Mouse (Mus musculus) lung, adult 2 months (tissue): ENCODE measurements at regions not wholly inside any gene's neighbourhood (a gene's known extent, or its start where the extent isn't known, plus 50 kb on each side); places are given as distances from the start of the nearest gene placed in this dataset.
A peak's percentile ranks its signal among the peaks of the same experiment; 100 is the strongest.

Experiments
- DNase-seq: peaks from one replicate; pipeline ENCODE4 v3.0.0; 2022
- H3K4me1 ChIP-seq: fragments of 200-500 bp; 2 replicates; pipeline ENCODE4 v1.6.1; 2011; ENCODE audit warnings: low read length; ENCODE audit not compliant: control insufficient read depth, insufficient read depth
- H3K4me3 ChIP-seq: fragments of 200-500 bp; replicated peaks from 2 replicates; pipeline ENCODE3; 2011; ENCODE audit warnings: low read depth, mild to moderate bottlenecking, control low read depth, low read length; ENCODE audit errors: extremely low read depth
- CTCF ChIP-seq: fragments of 200-500 bp; IDR thresholded peaks from 2 replicates; pipeline ENCODE4 v1.5.1; 2011; ENCODE audit warnings: mild to moderate bottlenecking, low read length, control low read depth; ENCODE audit not compliant: insufficient read depth
- POLR2A ChIP-seq: fragments of 200-500 bp; IDR thresholded peaks from 2 replicates; pipeline ENCODE4 v1.6.1; 2011; ENCODE audit warnings: low read depth, mild to moderate bottlenecking, control low read depth, low read length, borderline replicate concordance; ENCODE audit errors: extremely low read depth
- WGBS: fragments of 180-500 bp; shearing (Covaris S2); methylation state at CpG from one replicate; pipeline ENCODE4 v1.1.7; 2018; 5-methylcytosine and 5-hydroxymethylcytosine counted together

DNA sequence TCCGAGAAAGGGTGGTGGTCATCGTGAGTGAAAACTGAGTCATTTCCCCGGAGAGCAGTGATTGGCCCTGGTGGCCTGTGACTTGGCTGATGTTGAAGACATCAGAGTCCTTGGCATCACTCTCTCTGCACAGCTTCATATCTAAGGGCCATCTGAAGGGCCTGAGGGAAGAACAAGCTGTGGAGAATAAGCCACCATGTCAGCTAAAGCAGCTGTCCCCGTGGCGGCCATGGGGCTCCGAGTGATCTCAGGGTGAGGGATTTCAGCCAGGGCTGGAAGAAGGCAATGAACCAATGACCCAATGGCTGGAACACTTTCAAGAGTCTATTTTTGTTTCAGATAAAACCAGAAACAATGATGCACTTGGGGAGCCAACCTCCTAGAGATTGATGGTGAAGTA lies 62.2 kb downstream of the Ttc32 start:
- TF ChIP-seq POLR2A (no peak), CTCF (no peak)
- Histone ChIP-seq H3K4me3 (no peak overlapping the region), H3K4me1 (no peaks in the 10 kb centered on the region)
- WGBS: 75% methylated on average over 6 of the region's 6 CpGs
- DNase-seq: no peak

- no peak for DNase-seq
- TF ChIP-seq POLR2A (no peak), CTCF (no peak)
These were observed 65.3 kb downstream of the Ttc32 start for GRCm38 (mm10) chr12:9095061-9095460.

GRCm38 (mm10) chr12:9106416-9106815 lies 76.6 kb downstream of the Ttc32 start:
- H3K4me1 ChIP-seq: no peaks in the 10 kb centered on the region
- TF ChIP-seq POLR2A (no peak), CTCF (no peak)
- WGBS: 32% methylated on average over 3 of the region's 3 CpGs
- no peak for DNase-seq
- no peak overlapping the region for H3K4me3 ChIP-seq

More at GRCm38 (mm10) chr12:9095061-9095460, 65.3 kb downstream of the Ttc32 start:
- Histone ChIP-seq H3K4me1 (no peaks in the 10 kb centered on the region), H3K4me3 (no peak overlapping the region)

DNA sequence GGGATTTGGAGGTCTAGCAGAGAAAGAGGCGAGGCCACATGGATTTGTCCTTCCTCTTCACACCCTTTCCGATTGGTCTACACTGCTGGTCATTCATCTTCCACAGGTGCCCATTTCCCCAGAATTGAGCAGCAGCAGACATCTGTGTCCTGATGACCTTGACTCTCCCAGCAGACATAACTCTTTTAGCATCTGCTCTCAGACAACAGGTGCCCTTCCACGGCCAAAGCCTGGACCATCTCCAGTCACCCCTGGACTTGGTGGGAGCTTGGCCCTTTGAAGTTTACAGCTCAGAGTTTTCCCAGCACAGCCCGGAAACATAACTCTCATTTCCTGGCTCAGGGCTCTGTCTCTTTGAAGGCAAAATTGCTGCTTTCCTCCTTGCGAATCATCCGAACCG lies 80.0 kb downstream of the Ttc32 start:
- 59% methylated on average over 7 of the region's 7 CpGs for WGBS
- no peak for DNase-seq
- TF ChIP-seq CTCF (no peak), POLR2A (no peak)
- H3K4me1 ChIP-seq: no peaks in the 10 kb centered on the region
- no peak overlapping the region for H3K4me3 ChIP-seq

GRCm38 (mm10) chr12:9112161-9112674 lies 82.4 kb downstream of the Ttc32 start:
- WGBS: 70% methylated on average over 3 of the region's 3 CpGs
- no peak for DNase-seq
- Histone ChIP-seq H3K4me3 (no peak overlapping the region), H3K4me1 (no peaks in the 10 kb centered on the region)
- TF ChIP-seq CTCF: no peak

- no peak overlapping the region for H3K4me3 ChIP-seq
- TF ChIP-seq CTCF (no peak), POLR2A (no peak)
- peak; percentile 25 for DNase-seq
- WGBS: 59% methylated on average over 6 of the region's 6 CpGs
- no peaks in the 10 kb centered on the region for H3K4me1 ChIP-seq
These were observed 83.9 kb downstream of the Ttc32 start for GRCm38 (mm10) chr12:9113652-9114051.

GRCm38 (mm10) chr12:9114061-9114460 lies 84.3 kb downstream of the Ttc32 start:
- Histone ChIP-seq H3K4me3 (no peak overlapping the region), H3K4me1 (no peaks in the 10 kb centered on the region)
- TF ChIP-seq CTCF (no peak), POLR2A (no peak)
- DNase-seq: no peak
- WGBS: 55% methylated on average over 1 of the region's 1 CpGs

GRCm38 (mm10) chr12:9118576-9118975 lies 88.8 kb downstream of the Ttc32 start:
- DNase-seq: no peak
- TF ChIP-seq POLR2A: no peak
- TF ChIP-seq CTCF: no peak
- 59% methylated on average over 2 of the region's 2 CpGs for WGBS

GRCm38 (mm10) chr12:9127931-9128550 lies 98.2 kb downstream of the Ttc32 start:
- DNase-seq: no peak
- WGBS: 82% methylated on average over 10 of the region's 10 CpGs
- no peak for TF ChIP-seq CTCF
- TF ChIP-seq POLR2A: no peak
- Histone ChIP-seq H3K4me1 (no peaks in the 10 kb centered on the region), H3K4me3 (no peak overlapping the region)

More at GRCm38 (mm10) chr12:9118576-9118975, 88.8 kb downstream of the Ttc32 start:
- no peaks in the 10 kb centered on the region for H3K4me1 ChIP-seq
- no peak overlapping the region for H3K4me3 ChIP-seq

- no peak for DNase-seq
- 55% methylated on average over 6 of the region's 6 CpGs for WGBS
- no peak overlapping the region for H3K4me3 ChIP-seq
- no peaks in the 10 kb centered on the region for H3K4me1 ChIP-seq
- TF ChIP-seq CTCF (no peak), POLR2A (no peak)
These were observed 98.9 kb downstream of the Ttc32 start for GRCm38 (mm10) chr12:9128581-9129275.
